Mouse (Mus musculus) layer of hippocampus, adult 2 months (tissue): ENCODE measurements around the gene Aak1. TPM values are rescaled to one million over a fixed set of nuclear protein-coding genes. Genes with fewer than 3 reads are reported as not detected.
A peak's percentile ranks its signal among the peaks of the same experiment; 100 is the strongest.
"Not testable (repeated sequence)": the region's sequence is repeated elsewhere in the genome, so short reads cannot be mapped to it uniquely, and the experiment has no call there.

Source experiments
- DNase-seq, 2 experiments: peaks; one replicate each; pipeline ENCODE4 v3.0.0; 2022; ENCODE audit warnings: low spot score in 2 of 2
- H3K27ac ChIP-seq: fragments of 200-600 bp; 2 replicates; pipeline ENCODE4 v1.8.1; 2022
- H3K4me3 ChIP-seq: fragments of 200-600 bp; 2 replicates; pipeline ENCODE4 v1.8.1; 2022; ENCODE audit warnings: mild to moderate bottlenecking
- CTCF ChIP-seq: fragments of 200-600 bp; conservative IDR thresholded peaks from 2 replicates; pipeline ENCODE4 v1.8.1; 2022; ENCODE audit warnings: antibody characterized with exemption, mild to moderate bottlenecking, moderate library complexity
- total RNA-seq, 2 experiments: library from RNA; stranded (reverse); gene quantifications; 2 replicates each; pipeline ENCODE4 v1.2.3; 2021

Aak1 gene
- total RNA-seq, 2 experiments from 2014 or later, result 445 to 462 TPM

- peak overlapping the region; percentile 93 for H3K27ac ChIP-seq
- H3K4me3 ChIP-seq, DNase-seq: not testable (repeated sequence)
- peak; percentile 51 for TF ChIP-seq CTCF
Measured at GRCm38 (mm10) chr6:86878656-86879055, 29.3 kb downstream of the Aak1 start.

GRCm38 (mm10) chr6:86879314-86879713 lies 30.0 kb downstream of the Aak1 start:
- TF ChIP-seq CTCF, result no peak
- Histone ChIP-seq H3K4me3 (no peak overlapping the region), H3K27ac (peak overlapping the region; percentile 93)
- DNase-seq, result peak; percentile 63 to 87

- DNase-seq, result no peak
- no peak overlapping the region for H3K4me3 ChIP-seq
- TF ChIP-seq CTCF, result no peak
- H3K27ac ChIP-seq, result peak overlapping the region; percentile 37; the same call in 1 of the 2 replicates
Measured at GRCm38 (mm10) chr6:86884230-86884629, 34.9 kb downstream of the Aak1 start.

GRCm38 (mm10) chr6:86884746-86885145 lies 35.4 kb downstream of the Aak1 start:
- no peak for DNase-seq
- peak overlapping the region; percentile 37; the same call in 1 of the 2 replicates for H3K27ac ChIP-seq
- no peak overlapping the region for H3K4me3 ChIP-seq
- TF ChIP-seq CTCF, result no peak

GRCm38 (mm10) chr6:86885816-86886529 lies 36.7 kb downstream of the Aak1 start:
- no peak overlapping the region for H3K4me3 ChIP-seq
- peak overlapping the region; percentile 11 for H3K27ac ChIP-seq
- no peak for DNase-seq
- no peak for TF ChIP-seq CTCF

- DNase-seq, result no peak
Measured at GRCm38 (mm10) chr6:86886803-86887202, 37.5 kb downstream of the Aak1 start.

GRCm38 (mm10) chr6:86897520-86897919 lies 48.2 kb downstream of the Aak1 start:
- Histone ChIP-seq H3K27ac (peak overlapping the region; percentile 80; the same call in 1 of the 2 replicates), H3K4me3 (no peak overlapping the region)
- TF ChIP-seq CTCF, result 0 out of 2 replicates have a peak, but pooled peaks have one; percentile 10
- DNase-seq, result no peak

More at GRCm38 (mm10) chr6:86886803-86887202, 37.5 kb downstream of the Aak1 start:
- Histone ChIP-seq H3K27ac (peak overlapping the region; percentile 11; the same call in 1 of the 2 replicates), H3K4me3 (no peak overlapping the region)
- TF ChIP-seq CTCF, result no peak

- Histone ChIP-seq H3K4me3 (no peak overlapping the region), H3K27ac (peak overlapping the region; percentile 80)
- TF ChIP-seq CTCF, result no peak
- DNase-seq, result no peak
Measured at GRCm38 (mm10) chr6:86899053-86899452, 49.7 kb downstream of the Aak1 start.

GRCm38 (mm10) chr6:86899965-86900364 lies 50.6 kb downstream of the Aak1 start:
- DNase-seq, result no peak
- TF ChIP-seq CTCF, result no peak
- Histone ChIP-seq H3K4me3 (no peak overlapping the region), H3K27ac (no peak overlapping the region)

GRCm38 (mm10) chr6:86900546-86900945 lies 51.2 kb downstream of the Aak1 start:
- no peak overlapping the region for H3K4me3 ChIP-seq
- H3K27ac ChIP-seq, result peak overlapping the region; percentile 51; the same call in 1 of the 2 replicates
- no peak for DNase-seq
- no peak for TF ChIP-seq CTCF

GRCm38 (mm10) chr6:86905500-86905899 lies 56.2 kb downstream of the Aak1 start:
- peak overlapping the region; percentile 62 for H3K27ac ChIP-seq
- TF ChIP-seq CTCF, result no peak

GRCm38 (mm10) chr6:86907191-86907590 lies 57.9 kb downstream of the Aak1 start:
- no peak for TF ChIP-seq CTCF
- Histone ChIP-seq H3K4me3 (no peak overlapping the region), H3K27ac (peak overlapping the region; percentile 62; the same call in 1 of the 2 replicates)
- no peak for DNase-seq

More at GRCm38 (mm10) chr6:86905500-86905899, 56.2 kb downstream of the Aak1 start:
- no peak overlapping the region for H3K4me3 ChIP-seq
- no peak for DNase-seq

- H3K4me3 ChIP-seq, result no peak overlapping the region
- DNase-seq, result no peak
- H3K27ac ChIP-seq, result peak overlapping the region; percentile 58
- no peak for TF ChIP-seq CTCF
Measured at GRCm38 (mm10) chr6:86908561-86909150, 59.3 kb downstream of the Aak1 start.
